Mouse (Mus musculus): ENCODE data around the gene 9130230L23Rik. TPM values are rescaled to one million over a fixed set of nuclear protein-coding genes. Genes with fewer than 3 reads are reported as not detected.

9130230L23Rik gene
- total and polyA plus RNA-seq, 3 experiments: 0.20 to 0.30 TPM; not detected in 1

DNA sequence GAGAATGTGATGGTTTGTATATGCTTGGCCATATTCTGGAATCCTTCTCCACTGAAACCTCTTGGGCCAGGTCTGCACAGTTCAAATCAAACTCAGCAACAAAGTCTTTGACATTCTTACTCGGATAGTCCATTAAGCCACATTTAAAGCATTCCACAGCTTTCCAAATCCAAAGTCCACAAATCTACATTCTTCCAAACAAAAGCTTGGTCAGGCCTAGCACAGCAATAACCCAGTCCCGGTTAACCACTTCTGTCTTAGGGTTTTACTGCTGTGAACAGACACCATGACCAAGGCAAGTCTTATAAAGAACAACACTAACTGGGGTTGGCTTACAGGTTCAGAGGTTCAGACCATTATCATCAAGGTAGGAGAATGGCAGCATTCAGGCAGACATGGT is 35.7 kb upstream of the 9130230L23Rik start:
- Histone ChIP-seq H3K79me2 (replicated peaks; ENCODE audit: control insufficient read depth, extremely low read depth, insufficient read depth, poor library complexity, severe bottlenecking) (peaks cover 2% of the 10 kb centered on the region; the same call in 1 of the 2 replicates), H3K4me2 (ENCODE audit: insufficient read depth, low read depth, poor library complexity, severe bottlenecking) (no peak overlapping the region), H3K4me3 (replicated peaks in 1 of 3; ENCODE audit: low read depth in 2 of 3, low read length in 2 of 3, poor library complexity in 1 of 3) (no peak overlapping the region), H3K4me1 (ENCODE audit: control insufficient read depth in 1 of 2, insufficient read depth in 2 of 2) (no peaks in the 10 kb centered on the region), H3K27ac (ENCODE audit: insufficient read depth, low read depth) (no peak overlapping the region), H3K9me3 (replicated peaks; ENCODE audit: low read length) (no peaks in the 10 kb centered on the region), H3K27me3 (replicated peaks) (no peaks in the 10 kb centered on the region), H3K36me3 (replicated peaks in 1 of 2; ENCODE audit: control insufficient read depth in 1 of 2, insufficient read depth in 1 of 2, low read length in 1 of 2) (peaks cover 0 to 4% of the 10 kb centered on the region in 2 experiments), H3K9ac (ENCODE audit: insufficient read depth, low read depth) (no peak overlapping the region)
- no peak for DNase-seq (ENCODE audit: extremely low read depth)
- in situ Hi-C loops (cut with MboI; ENCODE audit: low pct_ligation_motif_present, low pct_unique_long_range_greater_than_20kb, low sequenced_read_pairs) (no loop called here), dilution Hi-C loops (cut with MboI; ENCODE audit: extremely low pct_ligation_motif_present, extremely low pct_unique_long_range_greater_than_20kb, low sequenced_read_pairs) (no loop called here)
- TF ChIP-seq TBP (conservative IDR thresholded peaks at IDR 0.05; ENCODE audit: low read depth, low read length) (no peak), MEF2A (IDR thresholded peaks at IDR 0.05; ENCODE audit: borderline replicate concordance, low read depth, low read length) (no peak), HCFC1 (IDR thresholded peaks at IDR 0.05; ENCODE audit: low read depth, low read length) (no peak), UBTF (IDR thresholded peaks at IDR 0.05; ENCODE audit: low read depth, low read length) (no peak), RAD21 (IDR thresholded peaks at IDR 0.05; ENCODE audit: low read depth, low read length) (no peak), KAT2A (IDR thresholded peaks at IDR 0.05; ENCODE audit: insufficient replicate concordance, low read length) (no peak), MAFK (IDR thresholded peaks at IDR 0.05; ENCODE audit: insufficient replicate concordance, low read length) (no peak), JUND (conservative IDR thresholded peaks at IDR 0.05; ENCODE audit: low read depth, low read length) (no peak), SIN3A (IDR thresholded peaks at IDR 0.05; ENCODE audit: low read length) (no peak), ZMIZ1 (IDR thresholded peaks at IDR 0.05; ENCODE audit: low read depth, low read length) (no peak), MAX (IDR thresholded peaks at IDR 0.05; ENCODE audit: low read length) (no peak), CTCF (conservative IDR thresholded peaks at IDR 0.05 in 1 of 2, IDR thresholded peaks at IDR 0.05 in 1 of 2; ENCODE audit: low read depth in 2 of 2, low read length in 2 of 2) (no peak), ZC3H11A (IDR thresholded peaks at IDR 0.05; ENCODE audit: low read depth, low read length) (no peak), CHD2 (IDR thresholded peaks at IDR 0.05; ENCODE audit: low read length) (no peak), PAX5 (IDR thresholded peaks at IDR 0.05; ENCODE audit: low read length) (no peak), JUN (IDR thresholded peaks at IDR 0.05; ENCODE audit: insufficient read depth, low read depth, low read length) (no peak), RCOR1 (conservative IDR thresholded peaks at IDR 0.05; ENCODE audit: low read depth, low read length) (no peak), GABPA (IDR thresholded peaks at IDR 0.05; ENCODE audit: insufficient replicate concordance, low read depth, low read length) (no peak), EP300 (IDR thresholded peaks at IDR 0.05; ENCODE audit: low read length) (no peak)

DNA sequence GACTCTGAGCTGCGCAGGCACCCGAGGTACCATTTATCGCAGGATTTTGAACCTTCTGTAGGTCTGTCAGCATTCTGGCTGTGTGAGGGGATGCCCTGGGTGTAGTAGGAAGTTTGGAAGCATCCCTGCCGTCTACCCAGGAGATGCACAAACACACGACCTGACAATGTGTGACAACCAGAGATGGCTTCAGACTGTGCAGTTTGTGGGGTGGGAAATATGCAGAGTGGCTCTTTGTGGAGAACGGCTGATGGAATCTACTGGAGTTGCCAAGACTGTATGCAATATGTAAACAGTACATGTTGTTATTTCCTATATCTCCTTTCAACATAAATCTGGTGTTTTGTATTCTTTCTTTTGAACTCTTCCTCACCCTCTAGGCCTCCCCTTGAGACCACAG is 33.0 kb upstream of the 9130230L23Rik start:
- Histone ChIP-seq H3K9me3 (replicated peaks; ENCODE audit: low read length) (no peaks in the 10 kb centered on the region), H3K27ac (ENCODE audit: insufficient read depth, low read depth) (no peak overlapping the region), H3K4me3 (replicated peaks in 1 of 3; ENCODE audit: low read depth in 2 of 3, low read length in 2 of 3, poor library complexity in 1 of 3) (no peak overlapping the region), H3K4me1 (ENCODE audit: control insufficient read depth in 1 of 2, insufficient read depth in 2 of 2) (no peaks in the 10 kb centered on the region), H3K27me3 (replicated peaks) (no peaks in the 10 kb centered on the region), H3K4me2 (ENCODE audit: insufficient read depth, low read depth, poor library complexity, severe bottlenecking) (no peak overlapping the region), H3K9ac (ENCODE audit: insufficient read depth, low read depth) (no peak overlapping the region), H3K36me3 (replicated peaks in 1 of 2; ENCODE audit: control insufficient read depth in 1 of 2, insufficient read depth in 1 of 2, low read length in 1 of 2) (peaks cover 0 to 8% of the 10 kb centered on the region in 2 experiments), H3K79me2 (replicated peaks; ENCODE audit: control insufficient read depth, extremely low read depth, insufficient read depth, poor library complexity, severe bottlenecking) (no peaks in the 10 kb centered on the region; the same call in 1 of the 2 replicates)
- dilution Hi-C loops (cut with MboI; ENCODE audit: extremely low pct_ligation_motif_present, extremely low pct_unique_long_range_greater_than_20kb, low sequenced_read_pairs): no loop called here
- in situ Hi-C loops (cut with MboI; ENCODE audit: low pct_ligation_motif_present, low pct_unique_long_range_greater_than_20kb, low sequenced_read_pairs): no loop called here
- TF ChIP-seq ZMIZ1 (IDR thresholded peaks at IDR 0.05; ENCODE audit: low read depth, low read length) (no peak), MAX (IDR thresholded peaks at IDR 0.05; ENCODE audit: low read length) (no peak), IRF4 (IDR thresholded peaks at IDR 0.05; ENCODE audit: low read depth, low read length) (no peak), TCF12 (IDR thresholded peaks at IDR 0.05; ENCODE audit: low read depth, low read length) (no peak), MEF2A (IDR thresholded peaks at IDR 0.05; ENCODE audit: borderline replicate concordance, low read depth, low read length) (no peak), JUN (IDR thresholded peaks at IDR 0.05; ENCODE audit: insufficient read depth, low read depth, low read length) (no peak), KAT2A (IDR thresholded peaks at IDR 0.05; ENCODE audit: insufficient replicate concordance, low read length) (no peak)
- no peak for DNase-seq (ENCODE audit: extremely low read depth)
